Comparison of ENCODE assay signal across 27 mouse cellular contexts in genomic region chr4:25197310-25197709, GRCm38 (mm10). TPM values are rescaled to one million over a fixed set of nuclear protein-coding genes. Genes with fewer than 3 reads are reported as not detected.
DNase-seq lines count a peak whose midpoint lies in the region; ATAC-seq and TF ChIP-seq lines count a peak whose summit lies in the region.
"Had no signal": no experiment of that assay in that cellular context is flagged by ENCODE, and none has a peak within 500 bp of the region (broad histone marks: within the 10 kb centered on the region; RNA-seq: fewer than 3 reads in every experiment).

No protein-coding gene starts in this region.

- no peak overlapping the region for H3K9ac ChIP-seq in hindbrain, embryonic 11.5 days (ENCODE audit: low read depth, low read length)
- no peak overlapping the region for H3K9ac ChIP-seq in hindbrain, embryonic 16.5 days (ENCODE audit: low read depth, low read length)
- no peak overlapping the region for H3K9ac ChIP-seq in midbrain, postnatal 0 days (replicated peaks; ENCODE audit: low read length, poor library complexity, severe bottlenecking)
- H3K9ac ChIP-seq in neural tube, embryonic 11.5 days (ENCODE audit: low read length): no peak overlapping the region
- H3K9ac ChIP-seq: embryonic facial prominence, embryonic 13.5 days; embryonic facial prominence, embryonic 15.5 days; forebrain, embryonic 12.5 days had no signal

- no peaks in the 10 kb centered on the region for H3K9me3 ChIP-seq in hindbrain, embryonic 11.5 days (ENCODE audit: control insufficient read depth, low read length)
- no peaks in the 10 kb centered on the region for H3K9me3 ChIP-seq in hindbrain, embryonic 16.5 days (ENCODE audit: control insufficient read depth, low read length)
- H3K9me3 ChIP-seq in midbrain, embryonic 10.5 days (replicated peaks): no peaks in the 10 kb centered on the region
- H3K9me3 ChIP-seq in midbrain, postnatal 0 days (ENCODE audit: low read length): no peaks in the 10 kb centered on the region
- H3K9me3 ChIP-seq in neural tube, embryonic 11.5 days (ENCODE audit: control insufficient read depth, low read length): no peaks in the 10 kb centered on the region
- H3K9me3 ChIP-seq: embryonic facial prominence, embryonic 13.5 days; embryonic facial prominence, embryonic 15.5 days; forebrain, embryonic 10.5 days; forebrain, embryonic 12.5 days had no signal

- ATAC-seq in hindbrain, embryonic 11.5 days (ENCODE audit: low FRiP score): peak; percentile 54; the same call in 1 of the 2 replicates
- no peak for ATAC-seq in hindbrain, embryonic 16.5 days
- no peak for ATAC-seq in midbrain, postnatal 0 days (ENCODE audit: low FRiP score)
- 0 out of 2 replicates have a peak, but pooled peaks have one; percentile 40 for ATAC-seq in neural tube, embryonic 11.5 days (ENCODE audit: insufficient read depth, low FRiP score, low TSS enrichment)
- ATAC-seq: forebrain, embryonic 14.5 days had no signal

- no peak overlapping the region for H3K4me2 ChIP-seq in hindbrain, embryonic 11.5 days (replicated peaks; ENCODE audit: low read depth, low read length)
- H3K4me2 ChIP-seq in hindbrain, embryonic 16.5 days (ENCODE audit: low read length): no peak overlapping the region
- no peak overlapping the region for H3K4me2 ChIP-seq in midbrain, postnatal 0 days (ENCODE audit: low read depth, low read length, poor library complexity, severe bottlenecking)
- no peak overlapping the region for H3K4me2 ChIP-seq in neural tube, embryonic 11.5 days (ENCODE audit: low read depth)
- H3K4me2 ChIP-seq: embryonic facial prominence, embryonic 13.5 days; embryonic facial prominence, embryonic 15.5 days; forebrain, embryonic 12.5 days had no signal

- H3K27ac ChIP-seq in hindbrain, embryonic 11.5 days (ENCODE audit: low read depth, low read length): no peak overlapping the region
- H3K27ac ChIP-seq in hindbrain, embryonic 16.5 days (ENCODE audit: low read depth, low read length): no peak overlapping the region
- 0 out of 2 replicates have a peak overlapping the region, but pooled peaks have one; percentile 23 for H3K27ac ChIP-seq in midbrain, embryonic 10.5 days (replicated peaks)
- H3K27ac ChIP-seq in midbrain, postnatal 0 days (ENCODE audit: low read depth, low read length): no peak overlapping the region
- H3K27ac ChIP-seq in neural tube, embryonic 11.5 days (ENCODE audit: low read depth, low read length): no peak overlapping the region
- H3K27ac ChIP-seq: embryonic facial prominence, embryonic 13.5 days; embryonic facial prominence, embryonic 15.5 days; forebrain, embryonic 10.5 days; forebrain, embryonic 12.5 days had no signal

- no peak for DNase-seq in hindbrain, embryonic 11.5 days (ENCODE audit: low spot score)
- no peak for DNase-seq in midbrain, embryonic 10.5 days (ENCODE audit: low spot score)
- DNase-seq in midbrain, postnatal 0 days (ENCODE audit: low spot score): no peak
- no peak for DNase-seq in neural tube, embryonic 11.5 days (ENCODE audit: low spot score)
- DNase-seq in neural tube, embryonic 10.5 days (ENCODE audit: extremely low spot score, low spot score): no peak
- DNase-seq: adrenal gland, adult 2 months; adrenal gland, postnatal 10 days; adrenal gland, postnatal 25 days; cerebellum, adult 11 months; cerebellum, adult 18-20 months; cerebellum, adult 8-10 months; cerebellum, adult 9-11 months; cerebellum, postnatal 14 days; cerebellum, postnatal 36 days; embryo, embryonic 11 days had no signal

- TF ChIP-seq CTCF in midbrain, postnatal 0 days (IDR thresholded peaks at IDR 0.05): no peak

- 37% methylated on average over 1 of the region's 1 CpGs for WGBS in hindbrain, embryonic 11.5 days
- 40% methylated on average over 1 of the region's 1 CpGs for WGBS in hindbrain, embryonic 16.5 days
- WGBS in midbrain, embryonic 10.5 days: 65% methylated on average over 1 of the region's 1 CpGs
- 29% methylated on average over 1 of the region's 1 CpGs for WGBS in midbrain, postnatal 0 days
- WGBS in neural tube, embryonic 11.5 days: 52% methylated on average over 1 of the region's 1 CpGs

- no peaks in the 10 kb centered on the region for H3K4me1 ChIP-seq in hindbrain, embryonic 11.5 days (replicated peaks; ENCODE audit: control insufficient read depth, insufficient read depth, low read length)
- H3K4me1 ChIP-seq in hindbrain, embryonic 16.5 days (ENCODE audit: control insufficient read depth, insufficient read depth, low read depth, low read length): no peaks in the 10 kb centered on the region
- H3K4me1 ChIP-seq in midbrain, embryonic 10.5 days: peaks cover 7% of the 10 kb centered on the region; the same call in 1 of the 2 replicates
- no peaks in the 10 kb centered on the region for H3K4me1 ChIP-seq in midbrain, postnatal 0 days (ENCODE audit: insufficient read depth, low read length)
- no peaks in the 10 kb centered on the region for H3K4me1 ChIP-seq in neural tube, embryonic 11.5 days (ENCODE audit: control insufficient read depth, insufficient read depth, low read length)
- H3K4me1 ChIP-seq: embryonic facial prominence, embryonic 13.5 days; embryonic facial prominence, embryonic 15.5 days; forebrain, embryonic 10.5 days had no signal

- H3K4me3 ChIP-seq in hindbrain, embryonic 11.5 days (ENCODE audit: low read depth, low read length): no peak overlapping the region
- no peak overlapping the region for H3K4me3 ChIP-seq in hindbrain, embryonic 16.5 days (ENCODE audit: low read length)
- no peak overlapping the region for H3K4me3 ChIP-seq in midbrain, embryonic 10.5 days
- H3K4me3 ChIP-seq in midbrain, postnatal 0 days (ENCODE audit: low read depth, low read length): no peak overlapping the region
- no peak overlapping the region for H3K4me3 ChIP-seq in neural tube, embryonic 11.5 days (ENCODE audit: low read depth, low read length)
- H3K4me3 ChIP-seq: embryonic facial prominence, embryonic 13.5 days; embryonic facial prominence, embryonic 15.5 days; erythroblast, embryonic 14.5 days; forebrain, embryonic 10.5 days; forebrain, embryonic 12.5 days had no signal

- H3K27me3 ChIP-seq in hindbrain, embryonic 11.5 days (ENCODE audit: control insufficient read depth, insufficient read depth, low read length): no peaks in the 10 kb centered on the region
- no peaks in the 10 kb centered on the region for H3K27me3 ChIP-seq in hindbrain, embryonic 16.5 days (replicated peaks; ENCODE audit: control insufficient read depth, insufficient read depth, low read length)
- H3K27me3 ChIP-seq in midbrain, embryonic 10.5 days (ENCODE audit: low read depth, poor library complexity, severe bottlenecking): no peaks in the 10 kb centered on the region
- no peaks in the 10 kb centered on the region for H3K27me3 ChIP-seq in midbrain, postnatal 0 days (ENCODE audit: insufficient read depth, low read length)
- no peaks in the 10 kb centered on the region for H3K27me3 ChIP-seq in neural tube, embryonic 11.5 days (ENCODE audit: control insufficient read depth, insufficient read depth, low read length)
- H3K27me3 ChIP-seq: embryonic facial prominence, embryonic 13.5 days; embryonic facial prominence, embryonic 15.5 days; forebrain, embryonic 12.5 days had no signal

- H3K36me3 ChIP-seq in hindbrain, embryonic 11.5 days (ENCODE audit: control insufficient read depth, insufficient read depth, low read length): no peaks in the 10 kb centered on the region
- no peaks in the 10 kb centered on the region for H3K36me3 ChIP-seq in hindbrain, embryonic 16.5 days (ENCODE audit: control insufficient read depth, insufficient read depth, low read length)
- no peaks in the 10 kb centered on the region for H3K36me3 ChIP-seq in midbrain, embryonic 10.5 days
- no peaks in the 10 kb centered on the region for H3K36me3 ChIP-seq in midbrain, postnatal 0 days (ENCODE audit: insufficient read depth, low read length)
- H3K36me3 ChIP-seq in neural tube, embryonic 11.5 days (ENCODE audit: control insufficient read depth, insufficient read depth, low read length): no peaks in the 10 kb centered on the region
- H3K36me3 ChIP-seq: embryonic facial prominence, embryonic 13.5 days; embryonic facial prominence, embryonic 15.5 days; forebrain, embryonic 10.5 days; forebrain, embryonic 12.5 days had no signal

RNA-seq across cellular contexts. Expression of gene Fhl5, which starts 45.4 kb away (rescaled TPM):
- 0.14 TPM in 1 of 2 replicates, not detected in the other for polyA plus RNA-seq in hindbrain, embryonic 11.5 days (2014; fragmentation: Nextera tagmentation; extraction: Ambion mirVana)
- polyA plus RNA-seq in hindbrain, embryonic 16.5 days (2015; fragmentation: Nextera tagmentation; extraction: Ambion mirVana): 0.14 TPM in 1 of 2 replicates, not detected in the other
- not detected in 2 replicates for polyA plus RNA-seq in midbrain, embryonic 10.5 days (2016; fragmentation: Nextera tagmentation; extraction: Ambion mirVana)
- 0.27 and 0.38 TPM in 2 replicates for total RNA-seq in midbrain, postnatal 0 days (2014; rRNA removed)
- 0.14 and 0.15 TPM in 2 replicates for polyA plus RNA-seq in midbrain, postnatal 0 days (2015; fragmentation: Nextera tagmentation; extraction: Ambion mirVana)
- not detected in 2 replicates for polyA plus RNA-seq in neural tube, embryonic 11.5 days (2014; fragmentation: Nextera tagmentation; extraction: Ambion mirVana)
- total RNA-seq: common myeloid progenitor, adult 5-6 weeks; ES-E14; MEL had no signal
- polyA plus RNA-seq: adrenal gland, adult 2 months; C2C12; embryonic facial prominence, embryonic 11.5 days; embryonic facial prominence, embryonic 13.5 days; embryonic facial prominence, embryonic 15.5 days; erythroblast, embryonic 14.5 days; forebrain, embryonic 10.5 days; forebrain, embryonic 12.5 days; forebrain, embryonic 14.5 days had no signal

Comparison
In these comparisons a context has a peak if more than half of its experiments do, and no peak if none do; other contexts are left out.
1. ATAC-seq: peak in hindbrain, embryonic 11.5 days (single experiment) and neural tube, embryonic 11.5 days (single experiment); none in hindbrain, embryonic 16.5 days (single experiment) and midbrain, postnatal 0 days (single experiment).